Mouse (Mus musculus): ENCODE measurements around the gene Kcnk18. TPM values are rescaled to one million over a fixed set of nuclear protein-coding genes. Genes with fewer than 3 reads are reported as not detected.

Kcnk18 gene
- not detected in 2 replicates for polyA plus RNA-seq (2012; rRNA removed)

GRCm38 (mm10) chr19:59218991-59219390 lies at the start of gene Kcnk18:
Gene Kcnk18 (plus strand): TSS chr19:59219214.

GRCm38 (mm10) chr19:59169936-59170765 lies 48.9 kb upstream of the Kcnk18 start, which contains the start of gene Vax1:
Gene Vax1 (minus strand): TSS chr19:59170056.

GRCm38 (mm10) chr19:59260718-59261442 lies 41.9 kb downstream of the Kcnk18 start, which contains the start of gene Slc18a2:
Gene Slc18a2 (plus strand): TSS chr19:59260896.

Other genes with a start within 250 kb of the Kcnk18 start
- gene Shtn1, start 143.1 kb upstream of the Kcnk18 start, polyA plus RNA-seq (2012; rRNA removed), result 0.53 and 0.66 TPM in 2 replicates
- not detected in 2 replicates for gene Vax1, start 49.2 kb upstream of the Kcnk18 start, polyA plus RNA-seq (2012; rRNA removed)
- 0.79 and 0.83 TPM in 2 replicates for gene Slc18a2, start 41.7 kb downstream of the Kcnk18 start, polyA plus RNA-seq (2012; rRNA removed)
- 131 and 228 TPM in 2 replicates for gene Rps12-ps3, start 103.1 kb downstream of the Kcnk18 start, polyA plus RNA-seq (2012; rRNA removed)
- 4.4 and 4.6 TPM in 2 replicates for gene Pdzd8, start 126.6 kb downstream of the Kcnk18 start, polyA plus RNA-seq (2012; rRNA removed)
- gene Emx2, start 239.2 kb downstream of the Kcnk18 start, polyA plus RNA-seq (2012; rRNA removed), result 0.08 TPM in 1 of 2 replicates, not detected in the other

Data from liver, embryonic 14 days (tissue).